16 mouse cellular contexts compared by ENCODE assay signal in the genomic region with DNA sequence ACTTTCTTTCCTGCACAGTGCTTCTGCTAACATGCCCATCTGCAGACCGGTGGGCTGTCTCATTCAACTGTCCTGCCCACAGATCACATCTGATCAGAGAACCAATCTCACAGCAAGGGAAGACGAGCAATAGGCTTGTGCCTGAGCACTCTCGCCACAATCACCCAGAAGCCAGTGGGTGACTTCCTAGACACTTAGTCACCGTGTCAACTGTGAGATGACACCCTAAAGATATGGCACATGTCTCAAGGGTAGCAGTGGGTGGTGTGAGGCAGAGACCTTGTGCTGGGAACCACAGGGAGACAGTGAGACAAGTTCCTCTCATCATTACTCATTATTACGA. TPM values are rescaled to one million over a fixed set of nuclear protein-coding genes. Genes with fewer than 3 reads are reported as not detected.
DNase-seq lines count a peak whose midpoint lies in the region; ATAC-seq lines count a peak whose summit lies in the region.
"Had no signal": no experiment of that assay in that cellular context is flagged by ENCODE, and none has a peak within 500 bp of the region (broad histone marks: within the 10 kb centered on the region; RNA-seq: fewer than 3 reads in every experiment).

No protein-coding gene starts in this region.

- no peak overlapping the region for H3K4me3 ChIP-seq in forebrain, embryonic 12.5 days (replicated peaks)
- H3K4me3 ChIP-seq: limb, embryonic 15.5 days had no signal

- no peaks in the 10 kb centered on the region for H3K27me3 ChIP-seq in forebrain, embryonic 12.5 days
- H3K27me3 ChIP-seq: limb, embryonic 15.5 days; Patski had no signal

- H3K4me2 ChIP-seq in forebrain, embryonic 12.5 days, result no peak overlapping the region
- H3K4me2 ChIP-seq: limb, embryonic 15.5 days had no signal

- H3K9me3 ChIP-seq in forebrain, embryonic 12.5 days, result no peaks in the 10 kb centered on the region
- H3K9me3 ChIP-seq: limb, embryonic 15.5 days had no signal

- peak; percentile 19; the same call in 1 of the 2 replicates for ATAC-seq in frontal cortex, adult (ENCODE audit: low TSS enrichment)
- ATAC-seq in CD4-positive, CD25-positive, alpha-beta regulatory T cell, adult 4 months, result peak; percentile 55
- ATAC-seq in hematopoietic stem cell, adult 5-6 weeks (replicated peaks in 1 of 2; ENCODE audit: insufficient read depth in 1 of 2, low FRiP score in 2 of 2, low TSS enrichment in 1 of 2, low read depth in 1 of 2, poor library complexity in 2 of 2, severe bottlenecking in 2 of 2), result peak; percentile 20 to 29; a peak in 1 of 4 replicates
- peak; percentile 81 for ATAC-seq in monocyte, adult 5-6 weeks (replicated peaks; ENCODE audit: insufficient number of reproducible peaks, low FRiP score, low TSS enrichment, poor library complexity, severe bottlenecking)
- no peak for ATAC-seq in forebrain, embryonic 12.5 days (ENCODE audit: low FRiP score)
- ATAC-seq: Patski had no signal

- 93% methylated on average over 5 of the region's 5 CpGs for WGBS in forebrain, embryonic 12.5 days

- H3K9ac ChIP-seq in forebrain, embryonic 12.5 days, result no peak overlapping the region
- H3K9ac ChIP-seq: limb, embryonic 15.5 days had no signal

- DNase-seq in frontal cortex, postnatal 14 days (ENCODE audit: low spot score in 2 of 2), result no peak
- DNase-seq in left cerebral cortex, adult 9 months (ENCODE audit: low spot score in 2 of 2), result no peak
- no peak for DNase-seq in urinary bladder, postnatal 14 days (ENCODE audit: low spot score)
- DNase-seq: adrenal gland, adult 8-10 months; cerebellum, adult 11 months; embryo, embryonic 11 days; heart, postnatal 4 days; kidney, adult 2 months had no signal

- H3K27ac ChIP-seq in forebrain, embryonic 12.5 days, result no peak overlapping the region
- H3K27ac ChIP-seq: limb, embryonic 15.5 days; stomach, postnatal 0 days had no signal

- no peaks in the 10 kb centered on the region for H3K4me1 ChIP-seq in forebrain, embryonic 12.5 days

- H3K36me3 ChIP-seq in forebrain, embryonic 12.5 days (replicated peaks), result no peaks in the 10 kb centered on the region
- H3K36me3 ChIP-seq: limb, embryonic 15.5 days had no signal

RNA-seq across cellular contexts. Expression of gene Il17ra, which starts 10.0 kb away (rescaled TPM):
- 10 to 100 TPM; 18.8 to 20.3 TPM for polyA plus RNA-seq in CD4-positive, CD25-positive, alpha-beta regulatory T cell, adult 4 months (2017; shearing (Covaris generic))
- total RNA-seq in hematopoietic stem cell, adult 5-6 weeks (2017), result 44.6 and 77.6 TPM in 2 replicates
- total RNA-seq in monocyte, adult 5-6 weeks (2017), result 155 to 206 TPM (median 192 TPM) in 3 replicates
- polyA plus RNA-seq in forebrain, embryonic 12.5 days (2016; fragmentation: Nextera tagmentation; extraction: Ambion mirVana), result 5.2 and 5.6 TPM in 2 replicates

RNA-seq across cellular contexts. Expression of gene Tmem121b, which starts 40.5 kb away (rescaled TPM):
- under 1 TPM; 0.61 to 0.63 TPM for polyA plus RNA-seq in CD4-positive, CD25-positive, alpha-beta regulatory T cell, adult 4 months (2017; shearing (Covaris generic))
- 1.1 and 2.8 TPM in 2 replicates for total RNA-seq in hematopoietic stem cell, adult 5-6 weeks (2017)
- 4.9 to 12.3 TPM (median 10.3 TPM) in 3 replicates for total RNA-seq in monocyte, adult 5-6 weeks (2017)
- polyA plus RNA-seq in forebrain, embryonic 12.5 days (2016; fragmentation: Nextera tagmentation; extraction: Ambion mirVana), result 2.5 TPM in 2 replicates
- polyA plus RNA-seq: limb, embryonic 15.5 days had no signal
